Mouse (Mus musculus): ENCODE data around the gene Rftn1.

DNA sequence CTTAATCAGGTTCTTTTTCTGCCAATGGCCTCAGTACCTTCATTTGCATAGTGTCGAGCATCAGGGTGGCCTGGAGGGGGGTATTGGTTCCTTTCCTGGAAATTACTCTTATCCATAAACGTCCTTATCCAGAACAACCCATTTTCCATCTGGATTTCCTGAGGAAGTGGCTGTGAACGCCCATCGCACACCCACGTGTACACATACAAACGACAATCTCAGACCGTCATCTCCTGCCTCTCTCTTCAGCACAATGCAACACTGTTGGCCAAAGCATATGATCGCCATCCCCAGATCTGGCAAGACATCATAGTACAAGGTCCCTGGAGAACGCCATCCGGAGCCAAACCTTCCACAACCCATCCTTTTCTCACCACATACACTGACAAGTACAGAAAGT lies 47.1 kb downstream of the Rftn1 start:
- TF ChIP-seq ZC3H11A (IDR thresholded peaks at IDR 0.05; ENCODE audit: borderline replicate concordance, low read depth, low read length): no peak
- TF ChIP-seq HCFC1 (IDR thresholded peaks at IDR 0.05; ENCODE audit: borderline replicate concordance, insufficient read depth, low read length): no peak
- TF ChIP-seq ZNF384 (IDR thresholded peaks at IDR 0.05; ENCODE audit: low read depth, low read length): no peak
- no peak for TF ChIP-seq CHD2 (IDR thresholded peaks at IDR 0.05; ENCODE audit: low read depth, low read length)
- TF ChIP-seq MAFK (IDR thresholded peaks at IDR 0.05; ENCODE audit: insufficient read depth, low read depth, low read length): no peak
